Mouse (Mus musculus) macrophage (primary cell): ENCODE measurements at regions not wholly inside any gene's neighbourhood (a gene's known extent, or its start where the extent isn't known, plus 50 kb on each side); places are given as distances from the start of the nearest gene placed in this dataset.
"Not testable (repeated sequence)": the region's sequence is repeated elsewhere in the genome, so short reads cannot be mapped to it uniquely, and the experiment has no call there.

Experiments
- H3K27ac ChIP-seq: fragments of 350-480 bp; formaldehyde crosslinking; 2 replicates; pipeline ENCODE4 v1.9.0; 2021
- H3K36me3 ChIP-seq: fragments of 350-480 bp; formaldehyde crosslinking; 2 replicates; pipeline ENCODE4 v1.9.0; 2021; ENCODE audit errors: inconsistent target
- H3K4me3 ChIP-seq: fragments of 350-480 bp; formaldehyde crosslinking; 2 replicates; pipeline ENCODE4 v1.9.0; 2021; ENCODE audit errors: inconsistent target
- H3K79me2 ChIP-seq: fragments of 350-480 bp; formaldehyde crosslinking; 2 replicates; pipeline ENCODE4 v1.9.0; 2021; ENCODE audit errors: inconsistent target
- WGBS: methylation state at CpG from one replicate; pipeline ENCODE4 v1.1.7; 2026; ENCODE audit warnings: inconsistent platforms; ENCODE audit not compliant: missing documents; 5-methylcytosine and 5-hydroxymethylcytosine counted together

DNA sequence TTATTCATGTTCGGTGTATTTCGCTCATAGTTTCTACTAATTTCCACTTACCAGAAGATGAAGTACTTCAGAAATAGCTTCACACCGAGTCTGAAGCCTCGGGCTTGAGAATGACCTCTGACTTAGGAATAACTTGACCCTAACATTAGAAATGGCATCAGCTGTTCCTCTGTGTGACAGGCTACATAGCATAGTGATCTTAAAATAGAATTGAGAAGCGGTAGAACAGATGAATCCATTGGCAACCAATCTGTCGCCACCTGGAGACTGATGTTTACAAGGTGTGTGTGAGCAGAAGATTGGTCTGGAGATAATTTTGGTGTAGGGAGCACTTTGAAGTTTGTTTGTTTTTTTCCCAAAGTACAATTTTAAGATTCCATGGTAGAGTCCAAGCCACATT, 60.9 kb upstream of the Ahi1 start:
- Histone ChIP-seq H3K4me3 (no peak overlapping the region), H3K79me2 (no peaks in the 10 kb centered on the region), H3K27ac (no peak overlapping the region), H3K36me3 (no peaks in the 10 kb centered on the region)
- 96% methylated on average over 6 of the region's 6 CpGs for WGBS

DNA sequence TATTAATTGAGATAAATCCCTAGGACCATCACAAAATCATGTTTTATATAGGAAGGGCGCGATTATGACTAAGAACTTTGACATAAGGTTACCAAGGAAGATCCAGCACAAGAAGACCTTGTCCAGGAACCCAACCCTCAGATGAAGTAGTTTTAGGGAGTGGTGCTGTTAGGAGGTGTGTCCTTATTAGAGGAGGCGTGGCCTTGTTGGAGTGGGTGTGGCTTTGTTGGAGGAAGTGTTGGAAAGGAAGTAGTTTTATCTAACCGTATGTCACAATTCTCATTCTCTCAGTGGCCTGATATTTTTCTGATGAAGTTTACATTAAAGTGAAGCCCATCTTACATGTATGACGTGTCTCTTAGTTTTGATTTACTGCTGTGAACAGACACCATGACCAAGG, 68.7 kb upstream of the Ahi1 start:
- H3K36me3 ChIP-seq = no peaks in the 10 kb centered on the region
- H3K79me2 ChIP-seq = no peaks in the 10 kb centered on the region
- 77% methylated on average over 5 of the region's 5 CpGs for WGBS
- H3K4me3 ChIP-seq = no peak overlapping the region
- H3K27ac ChIP-seq = no peak overlapping the region

DNA sequence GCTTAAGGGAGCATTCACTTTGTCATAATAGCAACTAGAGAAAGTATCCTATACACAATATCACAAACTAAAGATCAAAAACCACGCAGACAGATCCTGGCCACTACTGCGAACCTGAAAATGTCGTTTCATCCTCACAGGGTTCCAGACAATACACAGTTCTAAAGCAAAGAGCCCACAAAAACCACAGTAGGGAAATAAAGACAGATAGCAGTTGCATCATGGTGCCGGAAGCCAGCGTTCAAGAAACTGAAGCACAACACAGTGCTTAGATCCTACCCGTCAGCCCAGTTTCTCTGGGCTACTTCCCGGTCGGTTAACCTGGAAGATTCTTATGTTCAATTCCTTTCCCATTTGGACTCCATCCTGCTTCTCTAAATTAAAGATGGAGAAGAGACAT, 69.7 kb upstream of the Ahi1 start:
- H3K36me3 ChIP-seq = no peaks in the 10 kb centered on the region
- H3K79me2 ChIP-seq = no peaks in the 10 kb centered on the region
- peak overlapping the region; percentile 49 for H3K27ac ChIP-seq
- H3K4me3 ChIP-seq = no peak overlapping the region
- 4% methylated on average over 8 of the region's 8 CpGs for WGBS

DNA sequence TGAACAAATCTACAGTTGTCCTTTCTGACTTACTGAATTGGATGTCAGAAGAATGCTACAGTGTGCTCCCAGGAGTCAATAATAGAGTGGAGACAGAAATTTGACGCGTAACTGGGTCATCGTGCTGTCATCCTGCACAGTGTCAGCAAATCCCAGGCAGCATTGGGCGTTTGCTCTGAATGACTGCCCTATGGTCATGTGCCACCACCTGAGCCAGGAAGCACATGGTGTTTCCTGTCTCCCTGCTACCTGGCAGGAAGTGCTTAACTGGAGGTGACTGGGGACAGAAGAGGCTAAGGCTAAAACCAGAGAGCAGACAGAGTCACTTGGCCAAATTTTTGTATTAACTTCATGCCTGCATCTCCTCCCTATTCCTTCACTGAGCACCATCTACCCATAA, 72.1 kb upstream of the Ahi1 start:
- Histone ChIP-seq H3K4me3 (no peak overlapping the region), H3K27ac (0 out of 2 replicates have a peak overlapping the region, but pooled peaks have one; percentile 2), H3K36me3 (no peaks in the 10 kb centered on the region), H3K79me2 (no peaks in the 10 kb centered on the region)
- WGBS = 82% methylated on average over 4 of the region's 4 CpGs

DNA sequence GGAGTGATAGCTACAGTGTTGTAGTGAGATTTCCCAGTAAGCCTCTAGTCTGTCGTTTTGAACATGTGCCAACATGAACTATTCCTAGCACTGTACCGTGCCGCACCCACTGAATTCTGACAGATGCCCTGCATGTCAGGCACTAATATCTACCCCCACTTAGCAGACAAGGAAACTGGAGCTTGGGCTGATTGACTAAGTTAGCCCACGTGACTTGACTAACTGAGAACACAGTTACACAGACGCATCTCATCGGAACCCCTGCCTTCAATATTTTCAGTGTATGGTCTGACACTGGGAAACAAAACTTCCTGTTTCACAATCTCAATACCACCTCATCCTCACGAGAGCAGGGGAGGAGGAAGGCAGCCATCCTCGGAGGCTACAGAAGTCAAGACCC, 72.9 kb upstream of the Ahi1 start:
- H3K27ac ChIP-seq = 0 out of 2 replicates have a peak overlapping the region, but pooled peaks have one; percentile 5
- 11% methylated on average over 8 of the region's 8 CpGs for WGBS
- H3K79me2 ChIP-seq = no peaks in the 10 kb centered on the region

DNA sequence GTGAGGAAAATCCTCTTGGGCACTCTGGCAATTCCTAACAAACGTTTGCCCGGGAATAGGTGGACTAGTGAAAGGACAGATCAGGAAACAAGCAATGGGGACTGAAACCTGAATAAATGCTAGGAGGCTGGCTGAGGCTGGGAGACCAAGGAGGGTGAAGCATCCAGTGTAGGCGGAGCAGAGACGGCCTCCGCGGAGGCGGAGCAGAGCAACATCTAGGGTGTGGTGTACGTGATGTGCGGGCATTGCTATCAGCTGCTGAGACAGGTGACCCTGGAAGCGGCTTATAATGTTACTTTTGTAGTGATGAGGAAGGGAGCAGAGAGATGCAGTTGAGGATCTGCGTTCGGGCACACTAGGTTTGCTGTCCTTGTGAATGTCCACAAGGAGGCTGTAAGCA, 85.3 kb upstream of the Ahi1 start:
- H3K79me2 ChIP-seq = no peaks in the 10 kb centered on the region
- no peak overlapping the region for H3K27ac ChIP-seq
- H3K4me3 ChIP-seq = no peak overlapping the region
- H3K36me3 ChIP-seq = no peaks in the 10 kb centered on the region
- 98% methylated on average over 12 of the region's 12 CpGs for WGBS

More for the DNA sequence above, 72.9 kb upstream of the Ahi1 start:
- Histone ChIP-seq H3K4me3 (no peak overlapping the region), H3K36me3 (no peaks in the 10 kb centered on the region)

DNA sequence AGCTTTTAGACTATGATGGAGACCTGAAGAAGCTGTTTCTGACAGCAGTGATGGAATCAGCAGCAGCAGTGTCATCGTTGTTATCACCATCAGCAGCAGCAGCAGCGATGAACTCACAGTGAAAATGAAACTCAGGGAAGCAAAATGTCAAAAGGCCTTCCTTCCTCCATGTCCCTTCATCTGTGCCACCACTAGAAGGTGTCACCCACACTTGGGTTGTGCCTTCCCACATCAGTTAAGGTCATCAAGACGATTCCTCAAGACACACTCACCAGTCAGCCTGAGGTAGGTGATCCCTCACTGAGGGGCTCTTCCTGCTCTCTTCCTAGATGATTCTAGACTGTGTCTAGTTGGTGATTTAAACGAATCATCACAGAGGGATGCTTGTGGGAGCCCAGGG, 87.3 kb upstream of the Ahi1 start:
- WGBS = 36% methylated on average over 4 of the region's 4 CpGs
- no peak overlapping the region for H3K27ac ChIP-seq
- no peak overlapping the region for H3K4me3 ChIP-seq
- no peaks in the 10 kb centered on the region for H3K36me3 ChIP-seq
- no peaks in the 10 kb centered on the region for H3K79me2 ChIP-seq

DNA sequence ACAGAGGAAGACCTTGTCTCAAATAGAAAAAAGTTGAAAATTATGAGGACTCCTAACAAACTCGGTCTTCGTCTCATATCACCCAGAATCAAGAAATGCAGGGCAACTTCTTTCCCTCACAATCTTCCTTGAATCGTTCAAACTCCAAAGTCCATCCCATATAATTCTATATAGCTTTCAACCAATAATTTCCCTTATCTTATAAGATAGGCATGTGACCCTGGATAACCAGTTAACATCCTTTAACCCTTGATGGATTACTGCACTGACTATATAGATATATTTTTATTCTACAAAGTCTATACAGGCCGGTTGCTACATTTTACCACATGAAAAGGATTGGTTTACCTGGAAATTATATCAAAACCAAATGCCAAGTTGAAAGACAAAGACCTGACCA, 94.9 kb upstream of the Ahi1 start:
- no peak overlapping the region for H3K27ac ChIP-seq
- WGBS = 81% methylated on average over 4 of the region's 4 CpGs
- no peak overlapping the region for H3K4me3 ChIP-seq
- H3K36me3 ChIP-seq = no peaks in the 10 kb centered on the region
- no peaks in the 10 kb centered on the region for H3K79me2 ChIP-seq

DNA sequence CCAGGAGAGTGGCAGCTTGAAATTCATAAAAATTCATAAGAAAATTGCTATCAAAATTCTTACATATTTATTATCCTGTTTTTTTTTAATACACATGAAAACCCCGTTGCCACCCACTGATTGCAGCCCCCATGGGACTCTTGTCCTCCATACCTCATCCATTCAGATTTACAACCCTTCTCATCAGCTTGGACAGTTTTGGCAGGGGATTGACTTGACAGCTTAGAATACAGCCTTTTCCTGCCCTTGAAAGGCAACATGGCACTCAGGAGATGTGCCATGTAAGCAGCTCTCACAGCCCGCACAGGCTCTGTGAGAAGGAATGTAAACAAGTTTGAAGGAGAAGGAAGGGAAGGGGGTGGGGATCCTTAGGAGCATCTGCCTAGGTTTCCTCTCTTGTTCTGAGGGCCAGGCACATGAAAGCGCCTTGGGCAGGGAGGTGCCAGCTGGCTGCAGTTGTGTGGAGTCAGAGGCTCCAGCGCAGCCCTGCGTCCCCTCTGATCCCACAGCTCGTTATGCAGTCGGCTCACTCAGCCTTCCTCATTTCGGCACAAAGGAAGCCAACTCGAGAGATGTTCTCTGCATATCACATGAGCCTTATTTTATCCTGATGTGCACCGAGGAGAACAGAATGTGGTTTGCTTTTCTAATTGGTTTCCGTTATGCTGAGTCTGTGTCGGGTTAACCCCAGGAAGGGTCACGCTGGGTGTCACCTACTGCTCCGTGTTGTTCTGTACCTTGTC, 97.6 kb upstream of the Ahi1 start:
- 14% methylated on average over 14 of the region's 14 CpGs for WGBS
- no peak overlapping the region for H3K4me3 ChIP-seq
- peak overlapping the region; percentile 79 for H3K27ac ChIP-seq
- H3K79me2 ChIP-seq = no peaks in the 10 kb centered on the region
- H3K36me3 ChIP-seq = no peaks in the 10 kb centered on the region

DNA sequence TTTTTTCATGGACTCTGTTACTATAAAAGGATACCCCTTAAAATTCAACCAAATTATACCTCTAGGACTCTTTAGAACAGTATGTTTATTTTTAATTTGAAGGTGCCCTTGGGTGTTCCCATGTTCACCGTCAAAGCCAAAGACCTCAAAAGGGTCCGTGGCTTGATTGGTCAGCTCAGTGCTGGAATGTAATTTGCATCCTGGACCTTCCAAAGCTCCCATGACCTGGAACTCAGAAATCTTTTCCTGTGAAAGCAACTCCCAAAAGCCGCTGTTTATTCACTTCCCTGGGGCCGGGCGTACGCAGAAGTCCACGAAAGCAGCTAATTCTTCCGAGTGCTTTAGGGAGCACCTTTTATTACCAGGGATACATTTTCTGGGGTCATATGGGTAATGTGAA, 105.1 kb upstream of the Ahi1 start:
- Histone ChIP-seq H3K79me2 (no peaks in the 10 kb centered on the region), H3K27ac (no peak overlapping the region), H3K4me3 (no peak overlapping the region), H3K36me3 (no peaks in the 10 kb centered on the region)
- WGBS = 96% methylated on average over 8 of the region's 8 CpGs

DNA sequence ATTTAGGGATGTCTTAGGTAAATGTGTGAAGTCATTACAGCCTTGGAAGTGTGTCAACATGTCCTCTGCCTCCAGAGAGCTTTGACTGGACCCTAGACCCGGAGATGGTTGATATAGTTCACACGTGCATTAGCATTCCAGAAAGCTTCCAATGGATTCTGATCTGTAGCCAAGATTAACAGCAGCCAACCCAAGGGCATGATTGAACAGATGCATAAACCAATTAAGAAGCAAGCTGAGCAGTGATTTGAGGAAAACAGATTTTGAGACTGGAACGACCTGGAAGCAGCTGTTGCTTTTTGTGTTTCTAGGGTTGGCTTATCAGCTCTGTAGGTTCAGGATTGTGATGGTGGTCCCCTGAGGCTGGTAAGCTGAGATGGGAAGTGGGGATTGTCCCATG, 109.1 kb upstream of the Ahi1 start:
- Histone ChIP-seq H3K36me3 (no peaks in the 10 kb centered on the region), H3K4me3 (no peak overlapping the region), H3K27ac (no peak overlapping the region), H3K79me2 (no peaks in the 10 kb centered on the region)
- 100% methylated on average over 3 of the region's 3 CpGs for WGBS

DNA sequence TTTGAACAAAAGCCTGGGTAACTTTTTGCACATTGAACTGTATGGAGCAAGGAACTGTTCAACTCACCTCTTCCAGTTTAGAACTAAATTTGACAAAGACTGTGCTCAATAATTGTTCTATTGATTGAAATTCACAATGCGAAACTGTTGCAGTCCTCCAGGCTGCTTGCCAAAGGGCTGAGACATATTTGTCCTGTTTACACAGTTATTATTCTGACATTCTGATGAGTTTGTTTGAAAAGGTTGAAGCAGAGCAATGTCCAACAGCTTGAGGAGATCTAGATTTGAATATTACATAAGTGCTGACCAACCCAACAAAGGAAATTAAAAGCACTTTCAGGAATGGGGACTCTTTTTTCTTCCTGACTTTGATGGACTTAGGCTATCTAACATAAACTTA, 110.2 kb upstream of the Ahi1 start:
- H3K27ac ChIP-seq = peak overlapping the region; percentile 49
- H3K36me3 ChIP-seq = no peaks in the 10 kb centered on the region
- H3K79me2 ChIP-seq = no peaks in the 10 kb centered on the region
- no peak overlapping the region for H3K4me3 ChIP-seq
- 92% methylated on average over 1 of the region's 1 CpGs for WGBS

DNA sequence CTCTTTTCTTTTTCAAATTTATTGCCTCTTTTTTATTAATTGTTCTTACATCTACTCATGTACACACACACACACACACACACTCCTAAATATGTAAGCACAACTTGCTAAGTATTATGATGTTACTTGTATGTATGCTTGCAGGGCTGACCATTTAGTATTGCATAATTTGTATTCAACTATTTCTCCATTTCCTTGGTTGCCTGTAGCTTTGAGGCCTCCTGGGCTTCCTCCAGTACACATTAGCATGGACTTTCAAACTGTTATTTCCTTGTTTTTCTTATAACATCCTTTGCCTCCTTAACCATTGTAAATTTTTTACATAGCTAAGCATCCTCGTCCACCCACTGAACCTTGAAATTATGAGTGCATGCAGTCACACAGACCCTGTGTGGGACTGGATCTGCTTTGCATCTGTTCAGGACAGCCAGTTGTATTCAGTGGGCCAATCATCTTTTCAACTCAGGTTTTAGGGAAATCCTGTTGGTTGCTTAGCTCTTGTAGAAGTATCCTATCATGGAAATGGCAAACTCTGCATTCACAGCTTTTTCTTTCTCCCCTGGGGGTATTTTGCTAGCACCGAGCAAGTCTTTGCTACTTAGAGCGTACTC, 110.8 kb upstream of the Ahi1 start:
- no peaks in the 10 kb centered on the region for H3K79me2 ChIP-seq
- 65% methylated on average over 3 of the region's 3 CpGs for WGBS
- H3K27ac ChIP-seq = peak overlapping the region; percentile 49
- H3K36me3 ChIP-seq = no peaks in the 10 kb centered on the region
- H3K4me3 ChIP-seq = no peak overlapping the region

DNA sequence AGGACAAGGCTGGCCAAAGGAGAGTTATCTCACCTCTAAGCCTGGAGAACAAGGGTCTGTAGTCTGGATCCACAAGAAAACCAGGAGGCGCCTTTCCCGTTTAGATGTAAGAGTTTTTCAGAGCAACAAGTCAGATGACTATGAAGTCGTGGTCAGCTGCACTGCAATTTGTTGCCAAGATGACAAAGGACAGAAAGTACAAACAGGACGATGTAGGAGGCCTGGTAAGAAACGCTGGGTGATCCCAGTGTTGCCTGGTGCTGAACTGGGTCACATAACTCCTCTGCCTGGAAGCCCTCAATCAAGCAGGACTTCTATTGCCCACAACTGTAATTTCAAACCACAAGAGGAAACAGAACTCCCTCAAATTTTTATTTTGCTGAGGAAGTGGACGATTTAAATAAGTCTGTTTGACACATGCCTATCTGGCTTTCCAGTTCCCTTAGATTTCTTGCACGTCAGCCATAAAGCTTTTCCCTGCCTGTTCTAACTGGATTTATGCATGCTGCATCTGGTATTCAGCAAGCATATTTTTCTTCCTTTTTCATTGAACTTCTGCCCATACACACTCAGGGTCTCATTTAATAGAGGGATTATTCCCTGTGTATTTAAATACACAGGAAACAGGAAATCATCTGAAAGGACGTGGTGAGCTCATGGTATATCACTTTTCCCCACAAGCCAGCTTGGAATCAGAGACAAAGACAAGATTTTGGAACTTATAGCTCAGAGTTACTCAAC, 113.5 kb upstream of the Ahi1 start:
- Histone ChIP-seq H3K36me3 (no peaks in the 10 kb centered on the region), H3K79me2 (no peaks in the 10 kb centered on the region), H3K27ac (peak overlapping the region; percentile 92), H3K4me3 (peak overlapping the region; percentile 0; the same call in 1 of the 2 replicates)
- WGBS = 17% methylated on average over 8 of the region's 8 CpGs

DNA sequence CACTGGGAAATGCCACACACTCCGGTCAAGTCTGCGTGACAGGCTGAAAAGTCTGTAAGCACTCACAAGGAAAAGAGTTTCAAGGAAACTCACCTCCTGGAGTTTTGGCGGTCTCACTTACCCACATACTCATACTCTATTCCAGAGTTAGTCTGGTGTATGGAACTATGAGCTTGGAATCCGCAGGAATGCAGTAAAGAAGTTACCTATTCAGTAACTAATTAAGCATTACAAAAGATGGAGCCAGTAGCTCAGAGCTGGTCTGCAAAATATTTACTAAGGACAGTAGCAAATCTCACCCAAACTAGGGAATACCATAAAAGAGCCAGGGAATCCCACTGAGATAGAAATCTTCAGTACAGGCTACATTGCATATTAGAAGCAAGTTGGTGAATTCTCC, 111.9 kb upstream of the Pde7b start:
- WGBS = 97% methylated on average over 4 of the region's 4 CpGs
- H3K4me3 ChIP-seq, H3K36me3 ChIP-seq, H3K79me2 ChIP-seq: not testable (repeated sequence)
- peak overlapping the region; percentile 98 for H3K27ac ChIP-seq
